Mouse (Mus musculus): ENCODE data around the gene Runx2. TPM values are rescaled to one million over a fixed set of nuclear protein-coding genes. Genes with fewer than 3 reads are reported as not detected.
A peak's percentile ranks its signal among the peaks of the same experiment; 100 is the strongest.

The Runx2 gene
- polyA plus RNA-seq, 1 experiment from 2014 or later, result 2.2 TPM

DNA sequence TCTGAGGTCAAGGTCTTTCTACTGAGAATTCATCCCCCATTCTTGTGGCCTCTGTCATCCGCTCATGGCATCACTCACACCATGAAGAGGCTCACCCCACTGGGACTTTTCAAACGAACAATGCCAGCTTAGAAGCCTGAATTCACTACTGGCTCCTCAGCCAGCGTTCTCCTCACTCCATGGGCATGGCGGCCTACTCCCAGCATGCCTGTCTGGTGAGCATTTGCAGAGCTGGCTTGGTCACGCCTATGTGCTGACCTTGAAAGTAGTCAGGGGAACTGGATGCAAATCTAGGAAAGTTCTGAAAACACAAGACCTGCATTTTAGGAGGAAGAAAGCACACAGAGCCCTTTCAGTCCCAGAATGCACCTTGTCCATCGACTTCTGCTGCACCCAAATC is 187.3 kb downstream of the Runx2 start:
- H3K4me1 ChIP-seq (replicated peaks; ENCODE audit: control insufficient read depth, insufficient read depth, low read length), result no peaks in the 10 kb centered on the region
- DNase-seq (ENCODE audit: low spot score), result no peak
- no peaks in the 10 kb centered on the region for H3K36me3 ChIP-seq (ENCODE audit: control insufficient read depth, insufficient read depth, low read length)
- H3K9me3 ChIP-seq (ENCODE audit: control insufficient read depth, low read length), result no peaks in the 10 kb centered on the region; the same call in 1 of the 2 replicates
- no peak overlapping the region for H3K27ac ChIP-seq (ENCODE audit: low read depth, low read length)
- H3K27me3 ChIP-seq (ENCODE audit: control insufficient read depth, insufficient read depth, low read length), result no peaks in the 10 kb centered on the region
- ATAC-seq (replicated peaks; ENCODE audit: low FRiP score), result no peak
- no peak overlapping the region for H3K4me2 ChIP-seq (ENCODE audit: low read depth, low read length, severe bottlenecking)
- no peak overlapping the region for H3K4me3 ChIP-seq (ENCODE audit: low read depth, low read length)
- H3K9ac ChIP-seq (ENCODE audit: low read length), result no peak overlapping the region
- WGBS, result 82% methylated on average over 6 of the region's 6 CpGs

DNA sequence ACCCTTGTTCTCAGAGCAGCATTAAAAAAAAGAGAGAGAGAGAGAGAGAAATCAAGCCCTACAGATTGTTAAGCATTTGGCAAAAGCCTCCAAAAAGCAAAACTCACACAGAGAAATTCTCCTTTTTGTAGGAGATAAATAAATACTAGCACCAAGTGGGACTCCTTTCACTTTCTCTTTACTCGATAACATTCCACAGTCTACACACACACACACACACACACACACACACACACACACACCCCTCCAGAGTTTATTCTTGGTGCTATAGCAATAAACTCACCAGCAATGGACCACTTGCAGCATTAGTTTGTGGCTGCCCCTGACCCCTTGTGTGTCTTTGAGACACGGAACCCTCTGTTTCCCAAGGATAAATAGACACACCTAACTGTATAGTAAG is 190.9 kb downstream of the Runx2 start:
- Histone ChIP-seq H3K4me2 (ENCODE audit: low read depth, low read length, severe bottlenecking) (no peak overlapping the region), H3K27me3 (ENCODE audit: control insufficient read depth, insufficient read depth, low read length) (no peaks in the 10 kb centered on the region), H3K4me3 (ENCODE audit: low read depth, low read length) (no peak overlapping the region), H3K4me1 (replicated peaks; ENCODE audit: control insufficient read depth, insufficient read depth, low read length) (no peaks in the 10 kb centered on the region), H3K36me3 (ENCODE audit: control insufficient read depth, insufficient read depth, low read length) (no peaks in the 10 kb centered on the region), H3K9ac (ENCODE audit: low read length) (no peak overlapping the region), H3K9me3 (ENCODE audit: control insufficient read depth, low read length) (no peaks in the 10 kb centered on the region; the same call in 1 of the 2 replicates), H3K27ac (ENCODE audit: low read depth, low read length) (no peak overlapping the region)
- 92% methylated on average over 2 of the region's 2 CpGs for WGBS
- DNase-seq (ENCODE audit: low spot score) (no peak), ATAC-seq (replicated peaks; ENCODE audit: low FRiP score) (no peak)

DNA sequence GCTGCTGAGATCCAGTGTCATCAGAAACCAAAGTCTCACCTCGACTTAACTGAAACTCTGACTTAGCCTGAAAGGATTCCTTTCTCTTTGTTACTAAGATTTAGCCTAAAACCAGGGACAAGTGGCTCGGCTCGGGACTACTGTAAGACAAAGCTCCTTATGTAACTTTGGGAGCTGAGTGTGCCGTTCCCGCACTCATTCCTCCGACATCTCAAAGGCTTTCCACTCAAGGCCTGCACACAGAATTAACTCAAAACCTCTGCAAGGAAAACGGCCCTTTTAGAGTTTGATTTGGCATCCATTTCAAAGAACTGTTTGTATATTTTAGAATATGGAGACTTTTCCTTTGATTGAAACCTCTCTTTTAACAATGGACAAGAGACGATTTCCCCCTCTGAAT is 191.3 kb downstream of the Runx2 start:
- DNase-seq (ENCODE audit: low spot score) (no peak), ATAC-seq (replicated peaks; ENCODE audit: low FRiP score) (no peak)
- no peak overlapping the region for H3K27ac ChIP-seq (ENCODE audit: low read depth, low read length)
- H3K4me1 ChIP-seq (replicated peaks; ENCODE audit: control insufficient read depth, insufficient read depth, low read length), result no peaks in the 10 kb centered on the region
- no peaks in the 10 kb centered on the region for H3K27me3 ChIP-seq (ENCODE audit: control insufficient read depth, insufficient read depth, low read length)
- H3K4me2 ChIP-seq (ENCODE audit: low read depth, low read length, severe bottlenecking), result no peak overlapping the region
- no peak overlapping the region for H3K4me3 ChIP-seq (ENCODE audit: low read depth, low read length)
- no peak overlapping the region for H3K9ac ChIP-seq (ENCODE audit: low read length)
- H3K36me3 ChIP-seq (ENCODE audit: control insufficient read depth, insufficient read depth, low read length), result no peaks in the 10 kb centered on the region
- H3K9me3 ChIP-seq (ENCODE audit: control insufficient read depth, low read length), result no peaks in the 10 kb centered on the region; the same call in 1 of the 2 replicates
- 61% methylated on average over 8 of the region's 8 CpGs for WGBS

DNA sequence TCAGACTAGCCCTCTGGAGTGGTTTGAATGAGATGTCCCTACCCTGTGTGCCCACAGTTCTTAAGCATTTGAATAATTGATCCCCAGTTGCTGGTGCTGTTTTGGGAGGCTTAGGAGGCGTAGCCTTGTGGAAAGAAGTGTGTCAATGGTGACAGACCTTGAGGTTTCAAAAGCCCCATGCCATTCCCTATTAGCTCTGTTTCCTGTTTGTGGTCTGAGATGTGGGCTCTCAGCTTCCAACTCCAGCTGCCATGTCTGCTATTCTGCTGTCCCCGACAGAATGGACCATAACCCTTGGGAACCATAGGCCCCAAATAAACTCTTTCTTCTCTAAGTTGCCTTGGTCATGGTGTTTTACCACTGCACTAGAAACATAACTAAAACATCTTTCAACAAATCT is 194.1 kb downstream of the Runx2 start:
- Histone ChIP-seq H3K4me3 (ENCODE audit: low read depth, low read length) (no peak overlapping the region), H3K27me3 (ENCODE audit: control insufficient read depth, insufficient read depth, low read length) (no peaks in the 10 kb centered on the region), H3K4me2 (ENCODE audit: low read depth, low read length, severe bottlenecking) (no peak overlapping the region), H3K9me3 (ENCODE audit: control insufficient read depth, low read length) (no peaks in the 10 kb centered on the region; the same call in 1 of the 2 replicates), H3K9ac (ENCODE audit: low read length) (no peak overlapping the region), H3K27ac (ENCODE audit: low read depth, low read length) (no peak overlapping the region), H3K4me1 (replicated peaks; ENCODE audit: control insufficient read depth, insufficient read depth, low read length) (no peaks in the 10 kb centered on the region), H3K36me3 (ENCODE audit: control insufficient read depth, insufficient read depth, low read length) (no peaks in the 10 kb centered on the region)
- 86% methylated on average over 2 of the region's 2 CpGs for WGBS
- ATAC-seq (replicated peaks; ENCODE audit: low FRiP score) (no peak), DNase-seq (ENCODE audit: low spot score) (no peak)

GRCm38 (mm10) chr17:44618691-44619090 is 195.9 kb downstream of the Runx2 start:
- Histone ChIP-seq H3K4me2 (ENCODE audit: low read depth, low read length, severe bottlenecking) (no peak overlapping the region), H3K27me3 (ENCODE audit: control insufficient read depth, insufficient read depth, low read length) (no peaks in the 10 kb centered on the region), H3K4me3 (ENCODE audit: low read depth, low read length) (no peak overlapping the region), H3K4me1 (replicated peaks; ENCODE audit: control insufficient read depth, insufficient read depth, low read length) (peaks cover 5% of the 10 kb centered on the region; the same call in 1 of the 2 replicates), H3K36me3 (ENCODE audit: control insufficient read depth, insufficient read depth, low read length) (no peaks in the 10 kb centered on the region), H3K27ac (ENCODE audit: low read depth, low read length) (no peak overlapping the region), H3K9me3 (ENCODE audit: control insufficient read depth, low read length) (no peaks in the 10 kb centered on the region; the same call in 1 of the 2 replicates), H3K9ac (ENCODE audit: low read length) (no peak overlapping the region)
- DNase-seq (ENCODE audit: low spot score), result no peak
- no peak for ATAC-seq (replicated peaks; ENCODE audit: low FRiP score)
- 71% methylated on average over 11 of the region's 11 CpGs for WGBS

DNA sequence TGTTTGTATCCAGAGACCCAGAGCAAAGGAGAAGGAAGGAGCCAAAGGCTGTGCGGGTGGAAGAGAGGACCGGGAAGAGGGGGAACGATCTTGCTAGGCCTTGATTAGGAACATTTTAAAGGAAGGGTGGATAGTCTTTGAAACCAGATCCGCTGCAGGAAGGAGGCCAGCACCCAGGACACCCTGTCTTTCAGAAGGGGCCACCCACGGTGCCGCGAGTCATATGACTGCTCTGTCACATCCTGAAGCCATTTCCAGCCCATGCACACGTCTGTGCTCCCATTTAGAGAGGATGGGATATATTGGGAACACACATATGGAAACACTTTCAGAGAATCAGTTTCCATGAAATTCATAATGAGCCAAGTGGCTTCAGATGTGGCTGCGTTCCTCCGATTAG is 196.4 kb downstream of the Runx2 start:
- ATAC-seq (replicated peaks; ENCODE audit: low FRiP score) (no peak), DNase-seq (ENCODE audit: low spot score) (no peak)
- Histone ChIP-seq H3K36me3 (ENCODE audit: control insufficient read depth, insufficient read depth, low read length) (no peaks in the 10 kb centered on the region), H3K27ac (ENCODE audit: low read depth, low read length) (no peak overlapping the region), H3K9me3 (ENCODE audit: control insufficient read depth, low read length) (no peaks in the 10 kb centered on the region; the same call in 1 of the 2 replicates), H3K4me3 (ENCODE audit: low read depth, low read length) (no peak overlapping the region), H3K9ac (ENCODE audit: low read length) (no peak overlapping the region), H3K27me3 (ENCODE audit: control insufficient read depth, insufficient read depth, low read length) (no peaks in the 10 kb centered on the region), H3K4me1 (replicated peaks; ENCODE audit: control insufficient read depth, insufficient read depth, low read length) (peaks cover 6% of the 10 kb centered on the region; the same call in 1 of the 2 replicates), H3K4me2 (ENCODE audit: low read depth, low read length, severe bottlenecking) (no peak overlapping the region)
- WGBS, result 63% methylated on average over 10 of the region's 10 CpGs

DNA sequence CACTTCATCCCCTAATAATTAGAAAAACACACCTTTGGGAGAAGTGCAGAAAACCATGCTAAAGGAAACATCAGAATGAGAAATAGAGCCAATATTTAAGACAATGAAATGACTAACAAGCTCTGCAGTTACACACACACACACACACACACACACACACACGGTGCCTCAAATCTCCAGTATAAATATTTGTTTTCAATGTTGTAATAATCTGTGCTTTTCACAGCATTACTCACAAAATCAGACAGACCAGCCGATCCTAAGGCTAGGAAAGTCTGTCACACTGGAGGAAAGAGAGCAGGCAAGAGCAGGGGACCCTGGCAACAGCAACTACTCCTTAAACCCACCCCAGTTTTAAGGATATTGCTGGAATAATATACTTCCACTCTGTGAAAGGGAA is 196.9 kb downstream of the Runx2 start:
- ATAC-seq (replicated peaks; ENCODE audit: low FRiP score) (no peak), DNase-seq (ENCODE audit: low spot score) (no peak)
- no peaks in the 10 kb centered on the region for H3K36me3 ChIP-seq (ENCODE audit: control insufficient read depth, insufficient read depth, low read length)
- H3K4me3 ChIP-seq (ENCODE audit: low read depth, low read length), result no peak overlapping the region
- no peak overlapping the region for H3K27ac ChIP-seq (ENCODE audit: low read depth, low read length)
- peaks cover 6% of the 10 kb centered on the region; the same call in 1 of the 2 replicates for H3K4me1 ChIP-seq (replicated peaks; ENCODE audit: control insufficient read depth, insufficient read depth, low read length)
- no peaks in the 10 kb centered on the region for H3K27me3 ChIP-seq (ENCODE audit: control insufficient read depth, insufficient read depth, low read length)
- 82% methylated on average over 2 of the region's 2 CpGs for WGBS
- no peak overlapping the region for H3K9ac ChIP-seq (ENCODE audit: low read length)
- H3K4me2 ChIP-seq (ENCODE audit: low read depth, low read length, severe bottlenecking), result no peak overlapping the region
- no peaks in the 10 kb centered on the region; the same call in 1 of the 2 replicates for H3K9me3 ChIP-seq (ENCODE audit: control insufficient read depth, low read length)

DNA sequence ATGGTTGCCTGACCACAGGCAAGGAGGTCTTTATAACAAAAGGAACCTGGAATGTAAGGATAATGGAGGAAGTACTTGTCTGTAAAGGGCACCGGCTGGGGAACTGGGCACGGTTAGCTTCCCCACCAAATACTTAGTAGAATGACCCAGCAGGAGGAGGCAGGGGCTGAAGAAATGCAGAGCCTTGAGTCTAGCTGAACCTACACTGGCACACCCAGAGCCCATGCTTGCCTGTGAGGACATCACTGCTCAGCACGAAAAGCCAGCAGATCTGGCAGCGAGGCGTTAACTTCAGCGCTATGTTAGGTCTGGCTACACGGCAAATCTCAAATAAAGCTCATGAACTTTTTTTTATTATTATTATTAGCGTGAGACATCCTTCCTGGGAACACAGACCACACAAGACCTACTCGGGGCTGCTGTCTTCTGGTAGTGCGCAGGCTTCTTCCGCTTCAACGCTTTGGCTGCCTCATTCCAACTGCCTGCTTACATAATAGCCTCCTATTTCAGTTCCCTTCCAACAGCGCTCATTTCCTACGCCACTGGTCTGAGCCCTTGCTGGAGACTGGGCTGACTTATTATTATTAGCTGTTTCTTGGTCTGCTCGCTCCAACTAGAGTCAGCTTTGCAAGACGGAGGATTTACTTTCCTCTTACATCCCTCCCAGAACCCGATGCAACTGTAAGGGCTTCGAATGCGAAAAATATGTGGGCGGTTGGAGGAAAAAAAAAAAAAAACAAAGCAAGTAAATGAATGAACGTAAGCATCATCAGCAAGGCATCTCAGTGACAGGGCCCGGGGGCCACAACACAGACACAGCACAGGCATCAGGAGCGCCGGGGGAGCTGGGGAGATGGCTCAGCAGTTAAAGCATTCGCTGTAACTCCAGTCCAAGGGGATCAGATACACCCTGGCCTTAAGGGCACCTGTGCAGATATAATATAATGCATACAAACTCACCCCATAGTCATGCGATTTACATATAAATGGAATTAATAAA is 200.6 kb downstream of the Runx2 start:
- H3K4me2 ChIP-seq (ENCODE audit: low read depth, low read length, severe bottlenecking), result 0 out of 2 replicates have a peak overlapping the region, but pooled peaks have one; percentile 12
- WGBS, result 56% methylated on average over 26 of the region's 26 CpGs
- peaks cover 6% of the 10 kb centered on the region; the same call in 1 of the 2 replicates for H3K4me1 ChIP-seq (replicated peaks; ENCODE audit: control insufficient read depth, insufficient read depth, low read length)
- H3K27ac ChIP-seq (ENCODE audit: low read depth, low read length), result no peak overlapping the region
- no peak overlapping the region for H3K9ac ChIP-seq (ENCODE audit: low read length)
- ATAC-seq (replicated peaks; ENCODE audit: low FRiP score), result peak; percentile 53
- DNase-seq (ENCODE audit: low spot score), result peak; percentile 60
- H3K9me3 ChIP-seq (ENCODE audit: control insufficient read depth, low read length), result no peaks in the 10 kb centered on the region
- no peak overlapping the region for H3K4me3 ChIP-seq (ENCODE audit: low read depth, low read length)
- H3K36me3 ChIP-seq (ENCODE audit: control insufficient read depth, insufficient read depth, low read length), result no peaks in the 10 kb centered on the region
- H3K27me3 ChIP-seq (ENCODE audit: control insufficient read depth, insufficient read depth, low read length), result no peaks in the 10 kb centered on the region
